Mouse (Mus musculus) gastrocnemius, postnatal 10 days (tissue): ENCODE measurements around the gene Psmc1. TPM values are rescaled to one million over a fixed set of nuclear protein-coding genes. Genes with fewer than 3 reads are reported as not detected.

Source experiments
- total RNA-seq, 2 experiments: library from RNA; stranded (reverse); gene quantifications; 2 replicates each; pipeline ENCODE4 v1.2.3; 2021

The Psmc1 gene
- total RNA-seq, 2 experiments from 2014 or later, result 168 to 201 TPM

Other genes starting within 250 kb of the Psmc1 start
- gene Efcab11, start 225.7 kb upstream of the Psmc1 start, total RNA-seq, result 1 to 10 TPM in 1 of 2 experiments, under 1 TPM in 1; 0.84 to 1.7 TPM
- gene Tdp1, start 225.6 kb upstream of the Psmc1 start, total RNA-seq, result 10 to 100 TPM in 1 of 2 experiments, 1 to 10 TPM in 1; 7.8 to 11.9 TPM
- gene Kcnk13, start 145.7 kb upstream of the Psmc1 start, total RNA-seq, result 1 to 10 TPM; 2.0 to 2.5 TPM
- gene Nrde2, start 49.5 kb downstream of the Psmc1 start, total RNA-seq, result 10 to 100 TPM; 11.1 to 11.2 TPM
- 100 to 1,000 TPM; 360 to 362 TPM for gene Calm1, start 89.3 kb downstream of the Psmc1 start, total RNA-seq